Mouse (Mus musculus) MEL (cell line): ENCODE results near the gene Ak4. TPM values are rescaled to one million over a fixed set of nuclear protein-coding genes. Genes with fewer than 3 reads are reported as not detected.

Experiments used
- DNase-seq: peaks from one replicate; pipeline ENCODE4 v3.0.0; 2011; ENCODE audit warnings: low read depth, low spot score
- H3K27ac ChIP-seq: 2 replicates; pipeline ENCODE4 v1.5.1; 2012; ENCODE audit warnings: low read depth, mild to moderate bottlenecking, control low read depth, low read length, moderate library complexity; ENCODE audit not compliant: control insufficient read depth
- H3K27me3 ChIP-seq, 2 experiments: fragments of 150-350 bp in 1 of 2; sonication (generic) in 1 of 2; 2 replicates each; pipeline ENCODE4 v1.6.1; 2012; ENCODE audit warnings: low read length in 2 of 2, mild to moderate bottlenecking in 2 of 2, improper control_type of control experiment in 1 of 2, moderate library complexity in 1 of 2; ENCODE audit not compliant: insufficient read depth in 2 of 2, control insufficient read depth in 1 of 2
- H3K36me3 ChIP-seq, 2 experiments: 2 replicates each; pipeline ENCODE4 v1.6.1; 2012 to 2014; ENCODE audit warnings: low read length in 2 of 2, improper control_type of control experiment in 1 of 2, inconsistent platforms in 1 of 2, mild to moderate bottlenecking in 1 of 2; ENCODE audit not compliant: insufficient read depth in 2 of 2, control insufficient read depth in 1 of 2
- H3K4me1 ChIP-seq, 2 experiments: fragments of 150-350 bp in 1 of 2; sonication (generic) in 1 of 2; 2 replicates each; pipeline ENCODE4 v1.6.1; 2012; ENCODE audit warnings: low read length in 2 of 2, improper control_type of control experiment in 1 of 2, mild to moderate bottlenecking in 1 of 2; ENCODE audit not compliant: insufficient read depth in 2 of 2, control insufficient read depth in 1 of 2
- H3K4me3 ChIP-seq, 2 experiments: fragments of 150-350 bp in 1 of 2; sonication (generic) in 1 of 2; 2 replicates each; pipeline ENCODE4 v1.5.1; 2012; ENCODE audit warnings: low read depth in 2 of 2, low read length in 2 of 2, mild to moderate bottlenecking in 2 of 2, moderate library complexity in 2 of 2, control low read depth in 1 of 2, improper control_type of control experiment in 1 of 2; ENCODE audit not compliant: control insufficient read depth in 1 of 2, insufficient read depth in 1 of 2
- H3K79me2 ChIP-seq: 2 replicates; pipeline ENCODE4 v1.6.1; 2012; ENCODE audit warnings: mild to moderate bottlenecking, low read length, moderate library complexity; ENCODE audit not compliant: control insufficient read depth, poor library complexity, insufficient read depth
- H3K9ac ChIP-seq: 2 replicates; pipeline ENCODE4 v1.6.1; 2012; ENCODE audit warnings: low read depth, mild to moderate bottlenecking, control low read depth, low read length, moderate library complexity; ENCODE audit not compliant: control insufficient read depth, poor library complexity, severe bottlenecking
- H3K9me3 ChIP-seq: fragments of 150-350 bp; sonication (generic); replicated peaks from 2 replicates; pipeline ENCODE4 v1.6.1; 2012; ENCODE audit warnings: mild to moderate bottlenecking, low read length, improper control_type of control experiment, moderate library complexity; ENCODE audit not compliant: insufficient read depth
- CTCF ChIP-seq, 3 experiments: IDR thresholded peaks in 2 of 3; conservative IDR thresholded peaks in 1 of 3; 2 replicates each; pipeline ENCODE4 v1.5.1; 2011 to 2012; ENCODE audit warnings: low read length in 3 of 3, low read depth in 2 of 3, mild to moderate bottlenecking in 2 of 3, improper control_type of control experiment in 1 of 3, inconsistent platforms in 1 of 3, mixed read lengths in 1 of 3, moderate library complexity in 1 of 3; ENCODE audit not compliant: control insufficient read depth in 1 of 3, insufficient read depth in 1 of 3, poor library complexity in 1 of 3, severe bottlenecking in 1 of 3
- E2F4 ChIP-seq: IDR thresholded peaks from 2 replicates; pipeline ENCODE4 v1.6.1; 2011; ENCODE audit warnings: low read depth, low read length, improper control_type of control experiment, borderline replicate concordance
- ELF1 ChIP-seq: IDR thresholded peaks from 2 replicates; pipeline ENCODE4 v1.6.1; 2014; ENCODE audit warnings: low read depth, mild to moderate bottlenecking, inconsistent platforms, low read length, improper control_type of control experiment, moderate library complexity
- GABPA ChIP-seq: IDR thresholded peaks from 2 replicates; pipeline ENCODE4 v1.6.1; 2012; ENCODE audit warnings: low read depth, mild to moderate bottlenecking, inconsistent platforms, low read length, improper control_type of control experiment, moderate library complexity
- MAX ChIP-seq: IDR thresholded peaks from 2 replicates; pipeline ENCODE4 v1.6.1; 2011; ENCODE audit warnings: low read length, improper control_type of control experiment
- MAZ ChIP-seq: IDR thresholded peaks from 2 replicates; pipeline ENCODE4 v1.6.1; 2012; ENCODE audit warnings: low read depth, mild to moderate bottlenecking, inconsistent platforms, low read length, improper control_type of control experiment
- MXI1 ChIP-seq: IDR thresholded peaks from 2 replicates; pipeline ENCODE4 v1.6.1; 2011; ENCODE audit warnings: mild to moderate bottlenecking, low read depth, low read length, improper control_type of control experiment
- POLR2A ChIP-seq, 2 experiments: IDR thresholded peaks; 2 replicates each; pipeline ENCODE4 v1.6.1; 2011 to 2012; ENCODE audit warnings: low read length in 2 of 2, mild to moderate bottlenecking in 2 of 2, control low read depth in 1 of 2, improper control_type of control experiment in 1 of 2, low read depth in 1 of 2, moderate library complexity in 1 of 2; ENCODE audit not compliant: control insufficient read depth in 1 of 2, insufficient read depth in 1 of 2, poor library complexity in 1 of 2
- RAD21 ChIP-seq: IDR thresholded peaks from 2 replicates; pipeline ENCODE4 v1.6.1; 2011; ENCODE audit warnings: mild to moderate bottlenecking, low read depth, low read length, improper control_type of control experiment
- SIN3A ChIP-seq: IDR thresholded peaks from 2 replicates; pipeline ENCODE4 v1.6.1; 2012; ENCODE audit warnings: low read length, improper control_type of control experiment, inconsistent platforms
- SMC3 ChIP-seq: IDR thresholded peaks from 2 replicates; pipeline ENCODE4 v1.6.1; 2011; ENCODE audit warnings: low read depth, low read length, improper control_type of control experiment
- TAL1 ChIP-seq: IDR thresholded peaks from 2 replicates; pipeline ENCODE4 v1.6.1; 2012; ENCODE audit warnings: mild to moderate bottlenecking, inconsistent platforms, low read length, moderate library complexity, mixed read lengths
- USF1 ChIP-seq: IDR thresholded peaks from 2 replicates; pipeline ENCODE4 v1.6.1; 2014; ENCODE audit warnings: low read depth, mild to moderate bottlenecking, inconsistent platforms, low read length, improper control_type of control experiment, moderate library complexity
- ZC3H11A ChIP-seq: IDR thresholded peaks from 2 replicates; pipeline ENCODE4 v1.6.1; 2012; ENCODE audit warnings: low read depth, mild to moderate bottlenecking, inconsistent platforms, low read length, improper control_type of control experiment
- ZMIZ1 ChIP-seq: IDR thresholded peaks from 2 replicates; pipeline ENCODE4 v1.6.1; 2012; ENCODE audit warnings: low read depth, mild to moderate bottlenecking, inconsistent platforms, low read length, improper control_type of control experiment, moderate library complexity
- ZNF384 ChIP-seq: IDR thresholded peaks from 2 replicates; pipeline ENCODE4 v1.6.1; 2012; ENCODE audit warnings: low read depth, mild to moderate bottlenecking, inconsistent platforms, low read length, improper control_type of control experiment
- polyA plus RNA-seq, 2 experiments: library from polyadenylated mRNA; stranded (reverse) in 1 of 2; unstranded in 1 of 2; fragments of >175 nt in 1 of 2; fragments of >200 nt in 1 of 2; gene quantifications; 2 replicates each; pipeline versions ENCODE4 v1.2.1 to v1.2.4; 2012; ENCODE audit warnings: low replicate concordance in 2 of 2, low read depth in 1 of 2; ENCODE audit not compliant: insufficient read length in 2 of 2, insufficient read depth in 1 of 2, missing spikeins in 1 of 2
- total RNA-seq: library from RNA; depleted of rRNA; stranded (reverse); fragments of 300-350 nt; gene quantifications from 2 replicates; pipeline ENCODE4 v1.2.3, GENCODE M21; 2012

The Ak4 gene
- total and polyA plus RNA-seq, 3 experiments, result 18.3 to 25.4 TPM; not detected in 1

GRCm38 (mm10) chr4:101458341-101458740 is 39.3 kb downstream of the Ak4 start:
- Histone ChIP-seq H3K27me3 (no peaks in the 10 kb centered on the region), H3K27ac (no peak overlapping the region), H3K9me3 (no peaks in the 10 kb centered on the region), H3K9ac (no peak overlapping the region), H3K4me1 (no peaks in the 10 kb centered on the region), H3K36me3 (0 out of 4 replicates have a peak, but pooled peaks cover 0 to 2% of the 10 kb centered on the region in 2 experiments), H3K4me3 (no peak overlapping the region), H3K79me2 (no peaks in the 10 kb centered on the region)
- DNase-seq, result peak; percentile 59
- no peak for TF ChIP-seq SIN3A
- TF ChIP-seq MAX, result no peak
- peak; percentile 79 for TF ChIP-seq SMC3
- TF ChIP-seq ELF1, result no peak
- peak; percentile 71 for TF ChIP-seq RAD21
- TF ChIP-seq CTCF (IDR thresholded peaks at IDR 0.05 in 2 of 3, conservative IDR thresholded peaks at IDR 0.05 in 1 of 3; ENCODE audit: control insufficient read depth in 1 of 3, insufficient read depth in 1 of 3, low read depth in 2 of 3, low read length in 3 of 3, poor library complexity in 1 of 3, severe bottlenecking in 1 of 3), result peak; percentile 52 to 81 (median 64)
- TF ChIP-seq ZC3H11A, result peak; percentile 38; the same call in 1 of the 2 replicates

DNA sequence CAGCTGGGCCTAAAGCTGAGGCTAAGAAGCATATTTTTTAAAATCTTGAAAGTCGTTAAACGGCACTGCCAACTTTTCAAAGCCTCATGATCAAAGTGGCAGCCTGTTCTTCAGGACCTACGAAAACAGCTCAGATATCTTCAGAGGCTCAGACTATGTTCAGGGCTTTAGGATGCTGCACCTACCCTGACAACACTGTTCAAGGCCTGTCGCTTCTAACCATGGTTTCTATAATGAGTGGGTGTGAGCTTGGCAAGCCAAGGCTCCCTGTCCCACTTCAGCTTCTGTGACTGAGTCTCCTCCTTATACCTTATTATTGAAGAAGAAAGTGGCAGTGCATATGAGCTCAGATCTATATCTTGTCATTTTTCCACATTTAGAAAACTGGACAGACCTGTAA is 40.3 kb downstream of the Ak4 start:
- Histone ChIP-seq H3K79me2 (no peaks in the 10 kb centered on the region), H3K27ac (no peak overlapping the region), H3K36me3 (0 out of 4 replicates have a peak, but pooled peaks cover 0 to 2% of the 10 kb centered on the region in 2 experiments), H3K4me1 (no peaks in the 10 kb centered on the region), H3K9ac (no peak overlapping the region)
- TF ChIP-seq POLR2A (IDR thresholded peaks at IDR 0.05; ENCODE audit: control insufficient read depth in 1 of 2, insufficient read depth in 1 of 2, low read depth in 1 of 2, low read length in 2 of 2, poor library complexity in 1 of 2), result no peak
- no peak for TF ChIP-seq MAZ
- no peak for TF ChIP-seq TAL1
- no peak for TF ChIP-seq MXI1
- TF ChIP-seq ZNF384, result no peak
- TF ChIP-seq E2F4, result no peak
- TF ChIP-seq ZMIZ1, result no peak
- TF ChIP-seq, all 39 proteins: peak for 0
- Histone ChIP-seq H3K4me3 (no peak overlapping the region), H3K27me3 (no peaks in the 10 kb centered on the region), H3K9me3 (no peaks in the 10 kb centered on the region)
- DNase-seq, result no peak

GRCm38 (mm10) chr4:101460114-101460513 is 41.0 kb downstream of the Ak4 start:
- H3K27me3 ChIP-seq, result no peaks in the 10 kb centered on the region
- no peak overlapping the region for H3K4me3 ChIP-seq
- no peaks in the 10 kb centered on the region for H3K9me3 ChIP-seq
- H3K36me3 ChIP-seq, result 0 out of 4 replicates have a peak, but pooled peaks cover 0 to 2% of the 10 kb centered on the region in 2 experiments
- no peaks in the 10 kb centered on the region for H3K4me1 ChIP-seq
- no peaks in the 10 kb centered on the region for H3K79me2 ChIP-seq
- no peak overlapping the region for H3K27ac ChIP-seq
- DNase-seq, result no peak
- TF ChIP-seq USF1 (peak; percentile 14; the same call in 1 of the 2 replicates), GABPA (no peak)
- H3K9ac ChIP-seq, result no peak overlapping the region
